Mouse (Mus musculus): ENCODE results near the gene Gm21783.
"Not testable (repeated sequence)": the region's sequence is repeated elsewhere in the genome, so short reads cannot be mapped to it uniquely, and the experiment has no call there.

Gm21783 gene

GRCm38 (mm10) chrY:44981163-44981562 lies at the start of gene Gm21783:
TSS of gene Gm21783 (minus strand) at chrY:44981263.
- not testable (repeated sequence) for DNase-seq (ENCODE audit: low spot score)
